Mouse (Mus musculus) brown adipose tissue, adult 24 weeks (tissue): Measurements from ENCODE around the gene Lmntd2. TPM values are rescaled to one million over a fixed set of nuclear protein-coding genes. Genes with fewer than 3 reads are reported as not detected.
"Not testable (repeated sequence)": the region's sequence is repeated elsewhere in the genome, so short reads cannot be mapped to it uniquely, and the experiment has no call there.

Experiments
- H3K27ac ChIP-seq: fragments of 200-500 bp; replicated peaks from 2 replicates; pipeline ENCODE4 v1.5.1; 2012; ENCODE audit warnings: low read depth, mild to moderate bottlenecking, low read length
- H3K4me1 ChIP-seq: fragments of 200-500 bp; 2 replicates; pipeline ENCODE4 v1.6.1; 2012; ENCODE audit warnings: low read length, mixed read lengths; ENCODE audit not compliant: control insufficient read depth, insufficient read depth, insufficient read length
- H3K4me3 ChIP-seq: fragments of 200-500 bp; 2 replicates; pipeline ENCODE4 v1.5.1; 2012; ENCODE audit warnings: low read depth, mild to moderate bottlenecking, low read length, moderate library complexity; ENCODE audit not compliant: insufficient read depth
- polyA plus RNA-seq: library from polyadenylated mRNA; stranded (reverse); fragments of >200 nt; gene quantifications from 2 replicates; pipeline ENCODE4 v1.2.4, GENCODE M21; 2012; ENCODE audit not compliant: missing spikeins, insufficient read depth, insufficient read length

The Lmntd2 gene
- polyA plus RNA-seq: not detected in 2 replicates

DNA sequence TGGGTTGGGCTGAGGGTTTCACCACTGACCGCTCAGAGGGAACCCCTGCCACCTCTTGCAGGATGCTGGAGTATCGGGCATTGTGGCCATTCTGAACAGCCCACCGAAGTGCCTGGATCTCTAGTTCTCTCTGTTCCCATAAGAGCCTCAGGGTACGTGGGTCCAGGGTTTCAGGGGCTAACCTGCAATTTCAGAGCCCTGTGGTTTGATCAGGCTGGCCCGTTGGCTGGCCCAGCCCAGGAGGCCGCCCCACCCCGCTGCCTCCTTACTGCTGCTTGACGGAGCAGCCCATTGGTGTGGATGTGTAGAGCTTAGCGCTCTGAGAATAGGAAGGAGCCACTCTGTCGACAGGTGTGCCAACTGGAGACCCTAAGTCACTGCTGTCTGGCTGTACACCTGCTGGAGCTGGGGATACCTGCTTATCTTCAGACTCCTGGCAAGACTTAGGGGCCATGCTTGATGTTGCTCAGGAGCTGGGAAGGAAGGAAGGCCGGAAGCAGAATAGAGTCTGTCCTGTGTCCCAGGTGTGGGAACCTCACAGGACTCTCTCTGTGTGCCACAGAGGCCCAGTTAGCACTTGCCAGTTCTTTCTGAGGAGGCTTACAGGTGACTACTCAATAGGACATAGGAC lies at the start of gene Lmntd2:
Gene Lmntd2, minus strand, starts transcription at position 476 of the 631 bp plus-strand sequence.
- H3K4me1 ChIP-seq: peaks cover 5% of the 10 kb centered on the region
- H3K27ac ChIP-seq: no peak within 1 kb of the TSS
- H3K4me3 ChIP-seq: no peak within 1 kb of the TSS

DNA sequence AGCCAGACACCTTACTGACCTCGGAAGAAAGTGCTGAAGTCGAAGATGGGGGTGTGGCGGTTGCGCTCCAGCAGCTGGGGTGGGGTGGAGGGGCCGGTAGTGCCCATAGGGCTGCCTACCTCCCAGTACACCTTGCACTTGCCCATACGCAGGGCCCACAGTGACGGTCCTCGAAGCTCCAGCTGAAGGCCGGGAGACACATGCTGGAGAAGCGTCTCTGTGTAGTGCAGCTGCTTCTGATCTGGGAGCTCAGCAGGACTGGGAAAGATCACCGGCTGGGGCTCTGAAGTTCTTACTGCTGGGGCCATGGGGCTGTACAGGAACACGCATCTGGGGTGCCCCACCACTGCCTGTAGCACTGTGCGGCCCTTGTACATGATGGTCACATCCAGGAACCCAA lies 49.8 kb upstream of the Lmntd2 start:
- Histone ChIP-seq H3K27ac (no peak overlapping the region), H3K4me1 (peaks cover 2% of the 10 kb centered on the region; the same call in 1 of the 2 replicates), H3K4me3 (no peak overlapping the region)

DNA sequence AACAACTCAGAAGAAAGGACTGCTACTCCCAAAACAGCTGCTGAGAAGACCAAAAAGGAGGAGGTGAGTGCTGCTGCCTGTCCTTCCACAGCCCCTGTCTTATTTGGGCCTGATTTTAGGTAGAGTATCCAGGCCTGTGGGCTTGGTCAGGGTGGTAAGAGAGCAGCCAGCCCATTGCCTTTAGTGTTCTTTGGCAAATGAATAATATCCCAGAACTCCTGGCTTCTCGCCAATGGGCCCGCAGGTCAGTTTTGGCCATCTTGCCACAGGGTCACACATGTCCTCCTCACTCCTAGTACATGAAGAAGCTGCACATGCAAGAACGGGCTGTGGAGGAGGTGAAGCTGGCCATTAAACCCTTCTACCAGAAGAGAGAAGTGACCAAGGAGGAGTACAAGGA lies 47.6 kb upstream of the Lmntd2 start:
- Histone ChIP-seq H3K4me3 (no peak overlapping the region), H3K27ac (no peak overlapping the region), H3K4me1 (peaks cover 2% of the 10 kb centered on the region; the same call in 1 of the 2 replicates)

DNA sequence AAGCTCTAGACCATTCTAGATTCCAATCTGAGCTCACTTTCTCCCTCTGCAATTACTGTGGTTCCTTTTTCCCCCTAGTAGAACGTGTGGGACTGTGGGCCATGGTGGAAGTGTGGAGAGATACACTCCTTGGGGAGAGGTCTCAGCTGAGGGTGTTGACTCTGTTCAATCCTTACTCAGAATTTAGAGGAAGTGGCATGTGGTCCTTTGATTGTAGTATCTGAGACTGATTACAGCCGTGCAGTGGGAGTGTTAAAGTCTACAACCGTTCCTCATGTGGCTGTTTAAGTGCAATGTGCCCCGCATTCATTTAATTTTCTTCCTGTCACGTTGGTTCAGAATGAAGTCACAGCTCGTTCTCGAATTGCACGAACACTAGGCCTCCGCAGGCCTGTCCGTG lies 42.3 kb upstream of the Lmntd2 start:
- Histone ChIP-seq H3K4me3 (no peak overlapping the region), H3K27ac (no peak overlapping the region), H3K4me1 (no peaks in the 10 kb centered on the region; the same call in 1 of the 2 replicates)

DNA sequence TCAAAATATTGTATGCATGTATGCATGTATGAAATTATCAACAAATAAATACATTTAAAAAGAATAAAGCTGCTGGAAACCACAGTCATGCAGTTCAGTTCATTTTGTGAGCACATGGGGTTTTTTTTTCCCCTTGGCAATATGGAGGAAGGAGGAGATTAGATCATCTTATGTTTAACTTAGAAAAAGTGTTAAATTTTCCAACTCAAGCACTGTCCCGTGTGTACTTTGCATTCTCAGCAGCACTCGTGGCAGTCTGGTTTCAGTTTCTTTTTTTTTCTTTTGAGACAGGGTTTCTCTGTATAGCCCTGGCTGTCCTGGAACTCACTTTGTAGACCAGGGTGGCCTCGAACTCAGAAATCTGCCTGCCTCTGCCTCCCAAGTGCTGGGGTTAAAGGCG lies 36.6 kb upstream of the Lmntd2 start:
- not testable (repeated sequence) for H3K4me3 ChIP-seq, H3K27ac ChIP-seq, H3K4me1 ChIP-seq

DNA sequence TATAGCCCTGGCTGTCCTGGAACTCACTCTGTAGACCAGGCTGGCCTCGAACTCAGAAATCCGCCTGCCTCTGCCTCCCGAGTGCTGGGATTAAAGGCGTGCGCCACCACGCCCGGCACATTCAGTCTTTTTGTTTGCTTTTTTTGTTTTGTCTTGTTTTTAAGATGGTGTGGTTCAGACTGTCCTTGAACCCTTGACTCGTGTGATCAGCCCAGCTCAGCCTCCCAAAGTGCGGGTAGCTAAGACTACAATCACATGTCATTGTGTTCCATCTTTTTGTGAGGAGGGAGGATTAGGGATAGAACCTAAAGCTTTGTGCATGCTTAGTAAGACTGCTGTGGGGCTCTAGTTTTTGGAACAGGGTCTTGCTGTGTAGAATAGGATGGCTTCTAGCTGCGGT lies 17.7 kb upstream of the Lmntd2 start:
- Histone ChIP-seq H3K4me1 (peaks cover 9% of the 10 kb centered on the region), H3K4me3 (no peak overlapping the region), H3K27ac (no peak overlapping the region)

DNA sequence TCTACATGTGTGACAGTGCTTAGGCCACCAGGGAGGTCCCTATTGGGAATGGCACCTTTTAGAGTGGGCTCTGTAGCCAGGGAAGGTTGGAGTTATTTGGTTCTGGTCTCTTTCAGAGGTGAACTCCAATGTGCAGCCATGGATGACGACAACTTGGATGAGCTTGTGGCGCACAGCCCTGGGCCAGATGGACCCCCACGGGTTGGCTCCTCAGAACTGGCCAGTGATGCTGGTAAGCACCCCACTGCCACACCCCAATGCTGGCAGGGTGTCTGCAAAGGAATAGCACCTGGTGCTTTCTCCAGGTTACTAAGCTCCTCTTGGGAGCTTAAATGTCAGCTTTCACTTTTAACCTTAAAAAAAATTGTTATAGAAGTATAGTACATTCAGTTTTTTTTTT lies 17.2 kb upstream of the Lmntd2 start:
- no peak overlapping the region for H3K4me3 ChIP-seq
- no peak overlapping the region for H3K27ac ChIP-seq
- peaks cover 9% of the 10 kb centered on the region for H3K4me1 ChIP-seq

DNA sequence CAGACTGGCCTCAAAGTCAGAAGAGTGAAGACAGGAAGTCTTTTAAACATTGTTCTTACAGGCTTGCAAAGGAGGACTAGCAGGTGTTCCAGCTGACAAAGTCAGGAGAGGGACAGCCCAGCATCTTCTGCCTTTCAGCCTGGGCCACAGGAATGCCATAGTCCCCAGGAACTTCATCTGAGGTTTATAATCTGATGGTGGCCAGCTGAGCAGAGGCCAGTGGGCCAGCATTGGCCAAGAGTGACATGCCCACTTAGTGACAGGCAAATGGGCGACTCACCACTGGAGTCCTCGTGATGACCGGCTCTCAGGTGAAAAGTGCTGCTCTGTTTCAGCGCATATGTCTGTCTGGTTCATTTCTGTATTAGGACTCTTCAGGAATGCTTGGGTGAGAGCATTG lies 16.7 kb upstream of the Lmntd2 start:
- Histone ChIP-seq H3K4me1 (peaks cover 9% of the 10 kb centered on the region), H3K27ac (no peak overlapping the region), H3K4me3 (no peak overlapping the region)

DNA sequence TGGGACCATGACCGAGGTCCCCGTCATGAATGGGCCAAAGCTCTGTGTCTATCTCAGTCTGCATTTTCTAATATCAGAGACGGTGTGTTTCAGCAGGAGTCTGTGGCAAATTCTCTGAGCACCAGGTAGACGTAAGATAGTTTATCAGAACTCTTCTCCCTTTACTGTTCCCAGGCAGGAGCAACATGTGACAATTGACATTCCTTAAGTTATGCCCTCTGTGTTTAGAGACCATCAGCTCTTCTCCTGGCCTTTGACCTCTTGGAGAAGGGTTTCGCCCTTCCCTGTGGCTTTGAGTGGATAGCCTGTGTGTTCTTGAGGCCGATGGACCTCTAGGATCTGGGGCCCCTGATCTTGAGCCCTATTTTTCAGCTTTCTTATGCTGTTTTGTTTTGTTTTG lies 15.8 kb upstream of the Lmntd2 start:
- H3K4me3 ChIP-seq: peak overlapping the region; percentile 83
- H3K27ac ChIP-seq: 0 out of 2 replicates have a peak overlapping the region, but pooled peaks have one; percentile 19
- H3K4me1 ChIP-seq: peaks cover 9% of the 10 kb centered on the region

DNA sequence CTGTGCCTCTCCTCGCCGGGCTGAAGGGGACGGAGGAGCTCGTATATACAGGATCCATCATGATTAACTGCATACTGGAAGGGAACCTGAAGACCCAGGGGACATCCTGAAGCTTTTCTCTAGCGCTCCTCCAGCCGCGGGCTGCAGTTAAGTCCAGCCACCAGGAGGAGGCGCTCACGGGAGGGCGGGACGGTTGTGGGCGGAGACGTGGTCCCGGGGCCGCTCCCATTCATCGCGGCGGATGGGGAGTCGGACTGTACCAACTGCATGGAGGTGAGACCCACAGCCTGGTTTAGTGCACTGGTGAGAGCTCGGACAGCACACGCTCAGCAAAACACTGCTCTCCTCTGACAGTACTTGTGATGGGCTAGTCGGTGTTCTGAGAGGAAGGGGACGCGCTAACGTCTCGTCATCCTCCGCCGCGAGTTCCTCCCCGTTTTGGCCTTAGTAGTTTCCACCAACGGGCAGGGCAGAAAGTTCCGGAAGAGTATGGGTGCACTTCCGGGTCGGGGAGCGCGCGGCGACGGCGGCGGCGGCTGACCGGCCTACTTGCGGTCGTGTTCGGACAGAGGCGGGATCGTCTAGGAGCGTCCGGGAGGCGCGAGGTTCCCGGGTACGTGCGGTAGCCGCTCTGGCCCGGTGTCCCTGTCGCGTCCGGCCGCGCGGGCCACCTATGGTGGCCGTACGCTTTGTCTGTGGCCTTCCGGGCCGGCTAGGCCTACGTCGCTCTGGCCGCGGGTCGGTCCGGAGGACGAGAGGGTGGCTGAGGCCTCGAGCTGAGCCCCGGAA lies 14.6 kb upstream of the Lmntd2 start, which contains the start of gene Phrf1:
Gene Phrf1, plus strand, starts transcription at position 506 of the 789 bp plus-strand sequence.
- peaks cover 9% of the 10 kb centered on the region for H3K4me1 ChIP-seq
- peak within 1 kb of the TSS; percentile 97 for H3K27ac ChIP-seq
- peak within 1 kb of the TSS; percentile 83 for H3K4me3 ChIP-seq

DNA sequence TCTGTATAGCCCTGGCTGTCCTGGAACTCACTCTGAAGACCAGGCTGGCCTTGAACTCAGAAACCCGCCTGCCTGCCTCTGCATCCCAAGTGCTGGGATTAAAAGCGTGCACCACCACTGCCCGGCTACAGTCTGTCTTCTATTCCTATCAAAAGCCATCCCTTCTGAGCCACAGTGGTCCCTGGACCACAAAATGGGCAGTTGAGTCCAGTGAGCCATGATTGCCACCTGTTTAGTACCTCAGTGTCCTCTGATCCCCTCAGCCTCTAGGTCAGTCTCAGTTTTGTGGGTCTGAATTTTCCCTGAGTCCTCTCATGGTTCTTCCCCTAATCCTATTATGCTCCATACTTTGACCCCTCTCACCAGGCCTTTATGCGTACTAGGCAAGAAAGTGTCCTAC lies 13.9 kb upstream of the Lmntd2 start:
- Histone ChIP-seq H3K27ac (no peak overlapping the region), H3K4me3 (no peak overlapping the region), H3K4me1 (peaks cover 11% of the 10 kb centered on the region)

DNA sequence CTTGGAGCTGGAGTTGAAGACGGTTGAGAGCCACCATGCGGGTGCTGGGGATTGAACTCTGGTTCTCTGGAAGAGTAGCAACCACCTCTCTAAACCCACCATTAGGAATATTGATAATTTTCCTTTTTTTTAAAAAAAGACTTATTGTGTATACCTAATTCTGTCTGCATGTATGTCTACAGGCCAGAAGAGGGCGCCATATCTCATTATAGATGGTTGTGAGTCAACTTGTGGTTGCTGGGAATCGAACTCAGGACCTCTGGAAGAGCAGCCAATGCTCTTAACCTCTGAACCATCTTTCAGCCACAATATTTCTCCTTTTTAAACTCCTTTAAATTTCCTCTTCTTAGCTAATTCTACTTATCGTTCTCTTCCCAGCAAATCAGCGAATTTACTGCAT lies 12.7 kb upstream of the Lmntd2 start:
- Histone ChIP-seq H3K4me1 (peaks cover 19% of the 10 kb centered on the region), H3K27ac (no peak overlapping the region), H3K4me3 (no peak overlapping the region)

DNA sequence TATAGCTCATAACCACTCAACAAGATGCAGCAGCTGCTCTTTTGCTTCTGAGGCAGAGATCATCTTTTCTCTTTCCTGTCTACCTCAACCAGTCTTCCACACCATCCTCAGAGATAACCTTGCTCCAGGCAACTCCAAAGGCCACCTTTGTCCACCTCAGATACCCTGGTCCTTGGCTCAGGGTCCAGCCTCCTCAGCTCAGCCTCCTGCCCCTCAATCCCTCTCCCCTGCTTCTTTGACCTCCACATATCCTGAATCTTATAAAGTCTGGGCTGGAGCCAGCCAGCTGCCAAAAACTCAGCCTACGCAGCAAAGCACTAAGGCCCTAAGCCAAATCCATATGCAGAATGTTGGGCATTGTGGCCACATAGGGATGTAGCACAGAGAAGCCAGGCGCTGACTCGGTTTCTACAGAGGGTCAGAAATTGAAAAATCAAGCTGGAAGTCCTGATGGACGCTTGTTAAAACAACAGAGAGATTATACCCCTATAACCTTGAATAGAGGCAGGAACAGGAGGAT lies 8.9 kb upstream of the Lmntd2 start:
- H3K4me1 ChIP-seq: peaks cover 9% of the 10 kb centered on the region
- H3K4me3 ChIP-seq: no peak overlapping the region
- no peak overlapping the region for H3K27ac ChIP-seq

DNA sequence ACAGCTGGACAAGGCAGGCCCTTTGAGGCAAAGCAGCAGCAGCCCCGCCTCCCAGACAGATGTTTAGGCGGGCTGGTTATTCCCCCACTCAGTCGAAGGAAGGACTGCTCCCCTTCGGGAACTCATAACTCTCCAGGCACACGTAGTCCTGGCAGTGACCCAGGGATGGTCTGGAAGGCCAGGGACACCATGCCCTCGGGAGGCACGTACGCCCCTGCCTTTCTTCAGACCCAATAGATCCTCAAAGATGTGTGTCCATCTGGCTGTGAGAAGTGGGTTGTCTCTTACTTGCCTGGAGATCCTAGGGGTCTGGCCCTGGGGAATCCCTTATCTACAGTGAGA lies 8.2 kb upstream of the Lmntd2 start:
- H3K4me3 ChIP-seq: peak overlapping the region; percentile 37
- H3K27ac ChIP-seq: no peak overlapping the region; the same call in 1 of the 2 replicates
- peaks cover 9% of the 10 kb centered on the region for H3K4me1 ChIP-seq

DNA sequence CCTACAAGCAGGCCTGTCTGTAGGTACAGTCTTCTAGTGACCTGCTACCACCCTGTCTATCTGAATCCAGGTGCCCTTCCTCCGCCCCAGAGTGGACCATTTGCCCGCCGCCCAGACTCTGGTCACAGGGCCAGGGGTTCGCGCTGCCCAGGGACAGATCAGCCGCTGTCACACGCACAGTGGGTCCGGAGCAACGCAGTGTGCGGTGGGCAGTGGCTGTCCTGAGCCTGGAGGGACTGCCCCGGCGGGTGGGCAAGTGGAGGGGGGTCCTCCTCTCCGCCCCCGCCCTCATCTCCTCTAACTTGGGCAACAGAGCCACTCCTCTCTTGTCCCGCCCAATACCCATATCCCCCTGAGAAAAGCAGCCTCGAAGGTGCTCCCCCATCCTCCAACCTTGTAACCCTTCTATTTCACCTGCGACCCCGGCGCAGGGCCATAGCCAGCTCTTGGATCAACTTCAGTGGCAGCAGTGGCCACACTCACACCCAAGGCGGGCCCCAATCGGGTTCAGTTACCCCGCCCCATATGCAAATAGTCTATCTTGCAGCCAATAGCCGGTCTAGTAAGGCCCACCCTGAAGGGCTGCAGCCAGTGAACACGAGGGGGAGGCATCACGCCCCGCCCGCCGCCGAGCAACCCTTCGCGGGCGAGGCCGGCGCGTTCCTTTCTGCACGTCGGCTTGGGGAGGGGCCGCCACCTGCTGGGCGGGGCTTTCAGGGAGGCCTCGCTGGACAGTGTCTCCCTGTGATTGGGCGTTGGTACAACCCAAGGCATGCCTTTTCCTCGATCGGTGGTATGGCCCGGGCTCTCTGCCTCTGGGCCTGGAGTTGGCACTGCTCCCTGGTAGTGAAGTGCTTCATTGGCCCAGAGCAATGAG lies 7.6 kb upstream of the Lmntd2 start:
- Histone ChIP-seq H3K4me3 (peak overlapping the region; percentile 43), H3K4me1 (peaks cover 13% of the 10 kb centered on the region), H3K27ac (no peak overlapping the region)
